Mouse (Mus musculus): ENCODE measurements around the gene Sarm1. TPM values are rescaled to one million over a fixed set of nuclear protein-coding genes. Genes with fewer than 3 reads are reported as not detected.

Sarm1 gene
- polyA plus RNA-seq, 1 experiment from 2014 or later = 0.12 TPM

DNA sequence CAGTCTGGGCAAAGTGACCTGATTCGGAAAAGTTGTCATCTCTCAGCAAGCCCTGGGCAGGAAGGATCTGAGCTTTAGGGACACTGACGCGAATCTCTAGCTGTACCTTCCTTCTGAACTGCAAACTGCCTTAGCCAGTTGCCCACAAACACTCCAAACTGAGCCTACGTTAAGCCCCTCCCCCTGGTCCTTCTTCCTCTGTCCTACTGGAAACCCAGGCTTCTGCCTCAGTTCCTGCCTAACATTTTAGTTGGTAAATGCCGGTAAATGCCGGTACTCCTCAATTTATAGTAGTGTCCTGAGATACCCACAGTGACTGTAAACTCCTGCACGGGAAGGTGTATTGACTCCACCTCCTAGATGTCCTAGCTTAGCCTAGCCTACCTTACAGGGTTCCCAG is 13.9 kb downstream of the Sarm1 start:
- H3K27me3 ChIP-seq (replicated peaks) = peaks cover 84% of the 10 kb centered on the region
- no peaks in the 10 kb centered on the region for H3K36me3 ChIP-seq
- H3K27ac ChIP-seq (replicated peaks) = no peak overlapping the region
- H3K9me3 ChIP-seq = no peaks in the 10 kb centered on the region
- no peaks in the 10 kb centered on the region for H3K4me1 ChIP-seq
- ATAC-seq (ENCODE audit: extremely low read depth, insufficient number of reproducible peaks, low FRiP score, low TSS enrichment) = no peak
- H3K4me2 ChIP-seq = no peak overlapping the region
- H3K9ac ChIP-seq = no peak overlapping the region
- H3K4me3 ChIP-seq = no peak overlapping the region
- 51% methylated on average over 7 of the region's 7 CpGs for WGBS

GRCm38 (mm10) chr11:78475289-78475688 is 22.3 kb downstream of the Sarm1 start:
- ATAC-seq (ENCODE audit: extremely low read depth, insufficient number of reproducible peaks, low FRiP score, low TSS enrichment) = no peak
- H3K27me3 ChIP-seq (replicated peaks) = peaks cover 11% of the 10 kb centered on the region; the same call in 1 of the 2 replicates
- no peak overlapping the region for H3K9ac ChIP-seq
- H3K36me3 ChIP-seq = no peaks in the 10 kb centered on the region
- no peak overlapping the region for H3K4me3 ChIP-seq
- WGBS = 70% methylated on average over 3 of the region's 3 CpGs
- no peak overlapping the region for H3K4me2 ChIP-seq
- no peak overlapping the region for H3K27ac ChIP-seq (replicated peaks)
- H3K4me1 ChIP-seq = no peaks in the 10 kb centered on the region
- H3K9me3 ChIP-seq = no peaks in the 10 kb centered on the region

- no peaks in the 10 kb centered on the region for H3K27me3 ChIP-seq (replicated peaks)
- no peak overlapping the region for H3K4me2 ChIP-seq
- H3K4me1 ChIP-seq = peaks cover 8% of the 10 kb centered on the region
- H3K4me3 ChIP-seq = no peak overlapping the region
- no peaks in the 10 kb centered on the region for H3K36me3 ChIP-seq
- no peak overlapping the region for H3K9ac ChIP-seq
- no peak for ATAC-seq (ENCODE audit: extremely low read depth, insufficient number of reproducible peaks, low FRiP score, low TSS enrichment)
- H3K27ac ChIP-seq (replicated peaks) = no peak overlapping the region
- H3K9me3 ChIP-seq = no peaks in the 10 kb centered on the region
- 75% methylated on average over 10 of the region's 10 CpGs for WGBS
These were observed 26.0 kb downstream of the Sarm1 start for GRCm38 (mm10) chr11:78471326-78472103.

GRCm38 (mm10) chr11:78467932-78468331 is 29.6 kb downstream of the Sarm1 start:
- H3K27ac ChIP-seq (replicated peaks) = no peak overlapping the region
- no peak for ATAC-seq (ENCODE audit: extremely low read depth, insufficient number of reproducible peaks, low FRiP score, low TSS enrichment)
- no peak overlapping the region for H3K9ac ChIP-seq
- WGBS = 28% methylated on average over 3 of the region's 3 CpGs
- H3K4me3 ChIP-seq = no peak overlapping the region
- no peaks in the 10 kb centered on the region for H3K36me3 ChIP-seq
- H3K27me3 ChIP-seq (replicated peaks) = no peaks in the 10 kb centered on the region
- H3K4me1 ChIP-seq = peaks cover 28% of the 10 kb centered on the region
- no peaks in the 10 kb centered on the region for H3K9me3 ChIP-seq
- H3K4me2 ChIP-seq = no peak overlapping the region

DNA sequence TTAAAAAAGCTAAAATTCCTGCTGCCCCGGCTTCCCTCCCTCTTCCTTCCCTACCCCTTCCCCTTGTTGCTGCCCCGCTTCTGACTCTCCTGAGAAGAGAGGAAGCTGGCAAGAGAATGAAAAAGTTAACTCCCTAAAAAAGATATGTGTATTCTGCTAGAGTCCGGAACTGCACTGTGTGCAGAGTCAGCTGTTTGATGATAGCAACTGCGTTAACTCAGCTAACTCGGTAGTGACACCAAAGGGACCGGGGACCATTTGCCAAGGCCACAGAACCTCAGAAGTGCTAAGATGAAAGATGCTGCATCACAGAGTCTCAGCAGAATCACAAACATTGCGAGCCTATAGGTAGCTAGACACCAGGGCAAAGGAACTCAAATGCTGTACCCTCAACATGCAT is 30.0 kb downstream of the Sarm1 start:
- no peak overlapping the region for H3K4me2 ChIP-seq
- H3K27me3 ChIP-seq (replicated peaks) = no peaks in the 10 kb centered on the region
- H3K27ac ChIP-seq (replicated peaks) = no peak overlapping the region
- H3K9ac ChIP-seq = no peak overlapping the region
- H3K36me3 ChIP-seq = no peaks in the 10 kb centered on the region
- ATAC-seq (ENCODE audit: extremely low read depth, insufficient number of reproducible peaks, low FRiP score, low TSS enrichment) = no peak
- H3K4me1 ChIP-seq = peaks cover 28% of the 10 kb centered on the region
- no peak overlapping the region for H3K4me3 ChIP-seq
- WGBS = 61% methylated on average over 7 of the region's 7 CpGs
- H3K9me3 ChIP-seq = no peaks in the 10 kb centered on the region

GRCm38 (mm10) chr11:78466242-78466912 is 31.2 kb downstream of the Sarm1 start:
- Histone ChIP-seq H3K27ac (replicated peaks) (peak overlapping the region; percentile 89), H3K36me3 (no peaks in the 10 kb centered on the region)

GRCm38 (mm10) chr11:78465568-78466180 is 31.9 kb downstream of the Sarm1 start, which contains the start of gene Slc46a1:
TSS of gene Slc46a1 (plus strand) at chr11:78465697.
- peak within 1 kb of the TSS; percentile 64 for H3K4me3 ChIP-seq
- peaks cover 5% of the 10 kb centered on the region; the same call in 1 of the 2 replicates for H3K9me3 ChIP-seq
- WGBS = under 1% methylated on average over 41 of the region's 41 CpGs

More at GRCm38 (mm10) chr11:78466242-78466912, 31.2 kb downstream of the Sarm1 start:
- peak overlapping the region; percentile 81 for H3K4me2 ChIP-seq
- peak overlapping the region; percentile 64 for H3K4me3 ChIP-seq
- 74% methylated on average over 23 of the region's 23 CpGs for WGBS
- H3K4me1 ChIP-seq = peaks cover 28% of the 10 kb centered on the region
- H3K27me3 ChIP-seq (replicated peaks) = no peaks in the 10 kb centered on the region
- H3K9me3 ChIP-seq = peaks cover 5% of the 10 kb centered on the region; the same call in 1 of the 2 replicates
- ATAC-seq (ENCODE audit: extremely low read depth, insufficient number of reproducible peaks, low FRiP score, low TSS enrichment) = no peak
- peak overlapping the region; percentile 87 for H3K9ac ChIP-seq

GRCm38 (mm10) chr11:78465116-78465515 is 32.4 kb downstream of the Sarm1 start:
- no peaks in the 10 kb centered on the region for H3K27me3 ChIP-seq (replicated peaks)
- H3K4me1 ChIP-seq = peaks cover 28% of the 10 kb centered on the region
- peaks cover 5% of the 10 kb centered on the region; the same call in 1 of the 2 replicates for H3K9me3 ChIP-seq
- WGBS = 39% methylated on average over 9 of the region's 9 CpGs
- no peak for ATAC-seq (ENCODE audit: extremely low read depth, insufficient number of reproducible peaks, low FRiP score, low TSS enrichment)
- H3K27ac ChIP-seq (replicated peaks) = no peak overlapping the region
- H3K9ac ChIP-seq = peak overlapping the region; percentile 87
- peak overlapping the region; percentile 64 for H3K4me3 ChIP-seq
- H3K36me3 ChIP-seq = no peaks in the 10 kb centered on the region
- H3K4me2 ChIP-seq = peak overlapping the region; percentile 81

More at GRCm38 (mm10) chr11:78465568-78466180, 31.9 kb downstream of the Sarm1 start, which contains the start of gene Slc46a1:
- H3K4me1 ChIP-seq = peaks cover 28% of the 10 kb centered on the region
- peak within 1 kb of the TSS; percentile 87 for H3K9ac ChIP-seq
- H3K27ac ChIP-seq (replicated peaks) = peak within 1 kb of the TSS; percentile 89
- no peaks in the 10 kb centered on the region for H3K27me3 ChIP-seq (replicated peaks)
- H3K36me3 ChIP-seq = no peaks in the 10 kb centered on the region
- ATAC-seq (ENCODE audit: extremely low read depth, insufficient number of reproducible peaks, low FRiP score, low TSS enrichment) = peak; percentile 73; the same call in 1 of the 2 replicates
- peak within 1 kb of the TSS; percentile 81 for H3K4me2 ChIP-seq

- H3K27me3 ChIP-seq (replicated peaks) = no peaks in the 10 kb centered on the region
- H3K4me1 ChIP-seq = peaks cover 28% of the 10 kb centered on the region
- no peaks in the 10 kb centered on the region for H3K36me3 ChIP-seq
- ATAC-seq (ENCODE audit: extremely low read depth, insufficient number of reproducible peaks, low FRiP score, low TSS enrichment) = no peak
- no peak overlapping the region for H3K9ac ChIP-seq
- 41% methylated on average over 13 of the region's 13 CpGs for WGBS
- no peak overlapping the region for H3K4me3 ChIP-seq
- H3K4me2 ChIP-seq = no peak overlapping the region
- H3K27ac ChIP-seq (replicated peaks) = no peak overlapping the region
- peaks cover 5% of the 10 kb centered on the region; the same call in 1 of the 2 replicates for H3K9me3 ChIP-seq
These were observed 34.1 kb downstream of the Sarm1 start for GRCm38 (mm10) chr11:78463286-78464036.

DNA sequence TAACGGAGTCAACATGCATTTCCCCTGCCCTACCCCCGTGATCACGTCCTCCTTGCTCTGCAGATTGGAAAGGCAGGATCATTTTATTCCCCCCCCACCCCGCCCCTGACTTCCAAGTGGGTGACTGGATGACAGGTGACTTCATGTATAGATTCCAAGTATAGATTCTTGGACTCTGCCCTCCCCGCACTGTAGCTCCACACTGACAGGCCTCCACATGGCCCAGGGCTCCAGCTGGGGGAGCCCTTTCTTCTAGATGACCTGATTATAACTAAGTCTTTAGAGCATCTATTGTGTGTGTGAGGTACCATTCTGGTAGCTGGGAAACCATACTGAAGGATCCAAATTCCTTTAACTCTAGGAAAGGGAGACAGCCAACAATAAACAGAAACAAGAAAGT is 34.9 kb downstream of the Sarm1 start:
- H3K27me3 ChIP-seq (replicated peaks) = no peaks in the 10 kb centered on the region
- no peak overlapping the region for H3K4me2 ChIP-seq
- no peak overlapping the region for H3K27ac ChIP-seq (replicated peaks)
- no peak for ATAC-seq (ENCODE audit: extremely low read depth, insufficient number of reproducible peaks, low FRiP score, low TSS enrichment)
- peaks cover 28% of the 10 kb centered on the region for H3K4me1 ChIP-seq
- no peak overlapping the region for H3K9ac ChIP-seq
- H3K4me3 ChIP-seq = no peak overlapping the region
- H3K9me3 ChIP-seq = peaks cover 5% of the 10 kb centered on the region; the same call in 1 of the 2 replicates
- 78% methylated on average over 5 of the region's 5 CpGs for WGBS
- H3K36me3 ChIP-seq = no peaks in the 10 kb centered on the region

All from heart, embryonic 13.5 days (tissue).